Mouse (Mus musculus): ENCODE measurements at regions not wholly inside any gene's neighbourhood (a gene's known extent, or its start where the extent isn't known, plus 50 kb on each side); places are given as distances from the start of the nearest gene placed in this dataset.

GRCm38 (mm10) chr9:24942943-24943342 lies 146.3 kb upstream of the Gm10181 start:
- DNase-seq (ENCODE audit: low spot score in 2 of 2), result no peak

DNA sequence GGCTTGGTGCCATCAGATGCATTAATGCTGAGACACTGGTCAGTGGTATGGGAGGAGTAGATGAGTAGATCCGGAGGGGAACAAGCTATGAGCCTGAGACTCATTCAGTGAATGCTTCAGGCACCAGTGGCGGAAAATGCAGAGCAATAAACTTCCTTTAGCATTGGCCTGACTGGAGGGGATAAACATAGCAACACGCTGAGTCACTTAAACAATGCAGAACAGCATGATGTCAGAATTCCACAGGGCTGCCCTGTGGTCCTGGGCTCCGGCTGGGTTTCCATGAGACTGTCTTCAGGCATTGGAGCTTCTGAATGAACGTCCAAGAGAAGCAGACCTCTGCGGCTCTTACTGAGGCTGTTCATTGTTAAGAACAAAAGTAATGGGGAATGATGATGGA lies 145.4 kb upstream of the Gm10181 start:
- DNase-seq (ENCODE audit: low spot score in 2 of 2), result no peak

DNA sequence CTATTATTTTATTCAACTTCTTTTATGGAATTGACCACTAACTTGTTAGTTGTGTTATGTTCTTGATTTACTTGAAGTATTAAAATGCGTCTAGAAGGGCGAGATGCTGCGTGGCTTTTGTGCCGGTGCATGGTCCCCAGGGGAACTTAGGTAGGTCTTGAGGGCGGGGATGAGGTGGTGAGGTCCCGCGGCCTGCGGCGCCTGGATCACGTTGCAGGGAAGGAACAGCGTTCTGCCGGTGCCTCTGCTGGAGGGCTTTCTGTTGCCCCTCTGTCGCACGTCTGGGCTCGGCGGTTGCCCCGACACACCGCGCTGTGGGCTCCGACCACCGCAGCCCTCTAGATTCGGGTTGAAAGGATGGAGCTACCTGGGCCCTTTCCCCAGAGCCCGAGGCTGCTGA lies 136.7 kb upstream of the Gm10181 start:
- no peak for DNase-seq (ENCODE audit: low spot score in 2 of 2)

DNA sequence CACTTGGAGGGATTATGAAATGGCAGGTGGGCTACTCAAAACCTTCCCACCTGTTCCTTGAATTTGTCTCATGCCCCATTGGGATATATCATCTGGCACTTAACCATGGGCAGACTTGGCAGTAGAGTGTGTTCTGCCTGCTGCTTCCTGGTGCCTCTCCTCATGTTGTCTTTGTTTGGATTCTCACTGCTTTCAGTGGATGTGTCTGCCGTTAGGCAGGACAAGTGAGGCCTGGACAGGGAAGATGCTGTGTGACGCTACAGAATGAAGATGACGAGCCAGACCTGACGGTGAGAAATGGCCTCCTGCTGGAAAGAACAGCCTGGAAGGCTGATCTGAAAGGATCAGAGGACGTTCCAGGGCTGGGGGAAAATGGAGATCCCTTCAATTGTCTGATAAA lies 133.6 kb upstream of the Gm10181 start:
- DNase-seq (ENCODE audit: low spot score in 2 of 2), result no peak

- DNase-seq (ENCODE audit: low spot score in 2 of 2), result no peak
Measured at GRCm38 (mm10) chr9:24956566-24956965, 132.7 kb upstream of the Gm10181 start.

DNA sequence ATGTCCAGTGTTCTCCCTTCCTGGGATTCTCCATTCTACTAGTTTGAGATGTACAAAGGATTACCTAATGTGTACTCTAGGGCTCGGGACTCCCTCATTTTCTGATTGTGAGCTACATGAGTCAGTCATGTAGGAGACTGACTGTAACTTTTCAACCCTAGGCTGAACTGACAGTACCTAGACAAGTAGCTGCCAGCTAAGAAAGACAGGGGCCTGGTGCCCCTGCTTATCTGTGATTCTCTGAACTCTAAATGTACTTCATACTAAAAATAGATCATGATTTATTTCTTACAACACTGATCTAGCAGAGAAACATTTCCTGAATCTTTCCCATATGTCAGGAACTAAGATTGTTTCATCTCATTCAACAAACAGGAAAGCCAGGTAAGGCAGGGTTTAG lies 125.9 kb upstream of the Gm10181 start:
- no peak for DNase-seq (ENCODE audit: low spot score in 2 of 2)

DNA sequence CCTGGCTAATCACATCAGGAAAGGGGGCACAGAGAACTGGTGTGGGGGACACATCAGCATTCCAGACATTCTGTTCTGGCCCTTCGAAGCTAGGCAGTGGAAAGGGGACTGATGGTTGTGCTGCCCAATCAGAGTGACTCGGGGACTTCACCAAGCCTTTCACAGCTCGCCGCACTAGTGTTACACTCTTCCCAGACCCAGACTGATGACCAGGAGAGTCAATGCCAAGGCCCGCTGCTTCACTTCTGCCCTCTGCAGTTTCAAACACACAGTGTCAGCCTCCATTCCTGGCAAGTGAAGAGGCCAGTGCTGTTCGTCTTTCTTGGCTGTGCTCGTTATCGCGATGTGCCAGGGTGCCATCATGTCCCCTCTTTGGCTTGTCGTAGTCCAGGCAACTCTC lies 121.7 kb upstream of the Gm10181 start:
- DNase-seq (ENCODE audit: low spot score in 2 of 2), result no peak

DNA sequence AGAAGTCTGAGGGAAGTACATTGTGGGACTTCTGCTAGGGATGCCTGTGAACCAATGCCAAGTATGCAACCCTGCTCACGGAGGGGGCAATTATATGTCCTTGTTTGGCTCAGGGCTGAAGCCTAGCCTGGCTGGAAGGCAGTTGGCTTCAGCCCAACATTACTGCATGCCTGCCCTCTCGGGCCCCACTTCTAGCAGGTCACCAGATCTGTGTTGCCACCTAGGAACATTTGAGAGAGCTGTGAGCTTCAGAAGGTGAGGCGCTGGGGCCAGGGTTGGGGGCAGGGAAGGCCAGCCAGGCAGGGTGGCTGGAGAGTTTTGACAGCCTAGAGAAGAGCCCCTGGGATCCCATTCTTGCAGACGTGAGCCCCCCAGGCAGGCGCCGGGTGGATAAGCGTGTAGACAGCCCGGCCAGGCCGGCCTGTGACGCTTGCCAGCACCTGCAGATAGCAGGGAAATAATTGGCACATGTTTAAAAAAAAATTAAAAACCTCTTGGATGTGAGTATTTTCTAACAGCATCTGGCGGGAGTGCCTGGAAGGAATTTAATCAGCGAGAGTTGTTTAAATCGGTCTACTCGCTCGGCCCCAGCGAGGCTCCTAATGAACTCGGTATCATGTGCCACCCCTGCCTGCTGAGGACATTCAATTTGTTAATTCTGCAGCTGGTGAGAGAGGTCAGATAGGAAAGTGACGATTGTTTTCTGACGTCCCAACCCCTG lies 115.0 kb upstream of the Gm10181 start:
- DNase-seq (ENCODE audit: low spot score in 2 of 2), result peak; percentile 33 to 61

DNA sequence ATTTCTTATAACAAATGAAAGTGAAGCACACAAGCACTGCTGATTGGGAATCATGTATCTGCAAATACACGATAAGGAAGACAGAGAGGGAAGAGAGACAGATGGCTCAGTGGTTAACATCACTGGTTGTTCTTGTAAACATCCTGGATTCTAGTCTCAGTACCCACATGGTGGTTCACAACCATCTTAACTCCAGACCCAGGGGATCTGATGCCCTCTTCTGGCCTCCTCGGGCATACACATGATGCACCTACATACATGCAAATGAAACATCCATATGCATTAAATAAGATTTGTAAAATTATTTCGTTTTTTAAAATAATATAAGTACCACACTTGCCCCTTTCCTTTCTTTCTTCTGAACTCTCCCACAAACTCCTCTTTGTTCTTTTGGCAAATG lies 106.4 kb upstream of the Gm10181 start:
- no peak for DNase-seq (ENCODE audit: low spot score in 2 of 2)

DNA sequence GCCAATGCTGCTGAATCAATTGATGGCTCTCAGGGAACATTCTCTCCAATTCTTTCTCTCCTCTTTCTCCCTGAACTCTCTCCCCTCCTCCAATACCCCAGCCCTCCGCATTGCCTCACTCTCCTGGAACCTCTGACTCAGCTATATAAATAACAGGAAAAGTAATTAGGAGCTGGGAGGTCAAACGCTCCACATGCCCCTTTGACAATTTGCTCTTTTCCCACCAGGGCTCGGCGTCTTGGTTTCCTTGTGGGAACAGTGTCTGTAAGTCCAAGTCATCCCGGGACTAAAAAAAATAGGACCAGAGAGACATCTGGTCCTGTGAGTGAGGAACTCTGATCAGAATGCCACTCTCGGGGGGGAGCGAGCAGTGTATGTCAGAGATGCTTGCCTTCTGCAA lies 94.7 kb upstream of the Gm10181 start:
- DNase-seq (ENCODE audit: low spot score in 2 of 2), result no peak

DNA sequence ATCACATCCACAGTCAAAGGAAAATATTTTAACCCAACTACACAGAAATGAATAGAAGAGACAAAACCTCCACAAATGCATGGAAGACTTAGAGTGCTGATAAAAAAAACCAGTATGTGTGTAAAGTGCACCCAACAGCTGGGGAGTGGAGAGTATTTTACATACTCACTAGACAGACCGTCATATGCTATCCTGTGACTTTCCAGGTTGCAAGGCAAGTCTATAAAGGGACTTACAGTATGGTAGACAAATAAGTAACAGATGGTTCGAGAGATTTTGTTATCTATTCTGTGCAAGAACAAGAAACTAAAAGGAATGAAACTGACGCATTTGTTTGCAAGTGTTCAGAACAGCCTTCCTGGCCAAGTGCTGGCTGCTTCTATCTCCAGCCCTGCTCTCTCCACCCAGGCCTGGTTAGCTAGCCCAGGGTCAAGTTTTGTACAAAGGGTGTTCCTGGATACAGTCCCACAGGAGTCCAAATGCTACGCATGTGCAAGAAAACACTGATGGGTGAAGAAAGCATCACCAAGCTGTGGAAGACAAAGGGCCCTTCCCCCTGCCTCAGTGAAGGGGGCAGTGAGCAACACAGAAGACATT lies 68.0 kb upstream of the Gm10181 start:
- no peak for DNase-seq (ENCODE audit: low spot score in 2 of 2)

GRCm38 (mm10) chr9:25022439-25022838 lies 66.8 kb upstream of the Gm10181 start:
- no peak for DNase-seq (ENCODE audit: low spot score in 2 of 2)

DNA sequence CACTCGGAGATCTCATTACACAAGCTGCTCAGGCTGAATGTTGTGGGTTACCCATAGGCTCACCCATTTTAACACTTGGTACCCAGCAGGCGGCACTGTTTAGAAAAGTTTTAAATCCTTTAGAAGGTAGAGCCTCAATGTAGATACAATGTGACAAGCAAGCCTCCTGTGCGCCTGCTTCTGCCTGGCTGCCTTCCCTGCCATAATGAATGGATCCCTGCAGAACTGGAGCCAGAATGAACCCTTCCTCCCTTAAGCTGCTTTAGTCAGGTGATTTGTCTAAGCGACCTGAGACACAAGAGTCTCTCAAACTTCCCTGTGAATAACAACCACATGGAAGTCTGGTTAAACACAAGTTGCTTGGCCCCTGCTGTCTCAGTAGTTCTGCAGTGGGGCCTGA lies 64.7 kb upstream of the Gm10181 start:
- no peak for DNase-seq (ENCODE audit: low spot score in 2 of 2)

- no peak for DNase-seq (ENCODE audit: low spot score in 2 of 2)
Measured at GRCm38 (mm10) chr9:25027581-25027980, 61.6 kb upstream of the Gm10181 start.

GRCm38 (mm10) chr9:25028305-25028704 lies 60.9 kb upstream of the Gm10181 start:
- no peak for DNase-seq (ENCODE audit: low spot score in 2 of 2)

DNA sequence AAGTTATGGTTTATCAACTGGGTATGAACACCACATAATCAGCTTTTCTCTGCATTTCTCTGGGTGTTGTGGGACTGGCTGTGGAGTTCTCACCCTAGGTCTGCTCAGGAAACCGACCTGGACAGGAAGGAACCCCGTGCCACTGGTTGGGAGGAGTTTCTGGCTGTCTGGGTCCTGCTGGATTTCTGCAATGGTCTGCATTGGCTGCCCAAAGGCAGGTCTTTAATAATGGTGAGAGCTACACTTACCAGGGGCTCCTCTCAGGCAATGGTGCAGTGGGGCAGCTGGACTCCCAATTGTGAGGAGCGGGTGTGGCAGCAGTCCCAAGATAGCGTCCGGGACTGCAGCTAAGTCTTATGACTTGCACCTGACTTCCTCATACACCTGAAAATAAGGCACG lies 57.8 kb upstream of the Gm10181 start:
- no peak for DNase-seq (ENCODE audit: low spot score in 2 of 2)
